Mouse (Mus musculus): ENCODE measurements around the gene Trim43a.
A peak's percentile ranks its signal among the peaks of the same experiment; 100 is the strongest.
"Not testable (repeated sequence)": the region's sequence is repeated elsewhere in the genome, so short reads cannot be mapped to it uniquely, and the experiment has no call there.

The Trim43a gene

DNA sequence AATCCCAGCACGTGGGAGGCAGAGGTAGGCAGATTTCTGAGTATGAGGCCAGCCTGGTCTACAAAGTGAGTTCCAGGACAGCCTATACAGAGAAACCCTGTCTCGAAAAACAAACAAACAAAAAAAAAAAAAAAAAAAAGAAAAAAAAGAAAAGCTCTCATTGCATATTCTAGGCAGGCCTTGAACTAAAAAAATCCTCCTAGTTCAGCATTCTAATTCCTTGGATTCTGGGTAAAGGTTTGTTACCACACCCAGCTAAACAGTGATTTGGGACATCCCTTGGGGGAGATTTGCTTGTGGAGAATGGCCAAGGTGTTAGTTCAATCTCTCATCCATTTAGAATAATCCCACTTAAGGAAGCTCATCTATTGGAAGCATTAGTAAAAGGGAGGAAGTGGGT is at the start of gene Trim43a:
Gene Trim43a, plus strand, starts transcription at position 301 of the 400 bp plus-strand sequence.
- not testable (repeated sequence) for DNase-seq (ENCODE audit: low spot score)

DNA sequence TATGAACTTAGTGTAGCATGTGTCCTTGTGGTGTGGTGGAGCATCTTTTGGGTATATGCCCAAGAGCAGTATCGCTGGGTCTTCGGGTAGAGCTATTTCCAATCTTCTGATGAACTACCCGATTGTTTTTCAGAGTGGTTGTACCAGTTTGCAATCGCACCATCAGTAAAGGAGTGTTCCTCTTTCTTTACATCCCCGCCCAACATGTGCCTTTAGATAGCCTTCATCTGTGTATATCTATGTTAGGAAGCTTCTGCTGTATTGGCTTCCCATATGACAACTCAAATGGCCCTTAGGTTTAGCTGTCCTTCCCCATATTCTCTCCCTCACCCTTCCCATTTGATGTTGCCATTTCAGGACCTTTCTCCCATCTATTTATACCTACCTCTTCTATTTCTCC is 46.6 kb upstream of the Trim43a start:
- no peak for DNase-seq (ENCODE audit: low spot score)

DNA sequence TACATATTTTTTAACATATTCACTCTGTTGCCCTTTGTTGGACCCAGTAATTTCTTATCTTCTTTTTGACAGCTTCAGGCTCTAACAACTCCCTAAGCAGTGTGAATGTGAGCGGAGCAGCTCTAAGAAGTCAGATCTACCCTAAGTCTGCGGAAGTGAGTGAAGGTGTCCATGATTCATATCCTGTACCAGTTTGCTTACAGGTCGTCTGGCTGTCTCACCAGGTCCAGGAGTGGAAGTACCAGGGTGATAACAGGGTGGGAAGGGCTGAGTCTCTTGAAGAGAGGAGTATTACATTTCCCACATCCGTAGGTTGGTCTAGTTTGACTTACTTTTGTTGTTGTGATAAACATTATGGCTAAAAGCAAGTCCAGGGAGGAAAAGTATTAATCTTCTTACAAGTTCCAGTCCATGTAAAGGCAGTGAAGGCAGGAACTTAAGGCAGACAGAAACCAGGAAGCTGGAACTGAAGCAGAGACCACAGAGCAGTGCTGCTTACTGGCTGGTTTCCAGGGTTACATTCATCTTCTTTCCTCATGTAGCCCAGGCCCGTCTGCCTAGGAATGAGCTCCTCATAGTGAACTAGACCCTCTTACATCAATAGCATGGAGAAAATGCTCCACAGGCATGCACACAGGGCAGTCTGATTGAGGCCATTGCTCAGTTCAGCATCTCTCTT is 41.0 kb upstream of the Trim43a start:
- DNase-seq (ENCODE audit: low spot score): no peak

DNA sequence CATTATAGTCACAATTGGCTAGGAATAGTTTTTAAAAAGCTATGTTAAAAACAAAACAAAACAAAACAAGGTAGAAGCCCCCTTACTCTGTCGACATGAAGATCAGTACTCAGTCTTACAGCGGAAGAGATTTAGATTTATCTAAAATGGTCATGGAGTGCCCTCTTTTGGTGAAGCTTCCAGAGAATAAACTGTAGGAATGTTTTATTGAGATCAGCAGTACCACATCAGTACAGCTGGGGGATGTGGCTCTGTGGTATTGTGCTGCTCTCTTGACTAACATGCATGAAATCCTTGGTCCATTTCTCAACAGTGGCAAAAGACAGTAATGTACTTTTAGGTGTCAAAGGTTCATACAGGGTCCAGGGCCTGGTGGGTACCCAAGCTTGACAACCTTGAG is 37.9 kb upstream of the Trim43a start:
- no peak for DNase-seq (ENCODE audit: low spot score)

DNA sequence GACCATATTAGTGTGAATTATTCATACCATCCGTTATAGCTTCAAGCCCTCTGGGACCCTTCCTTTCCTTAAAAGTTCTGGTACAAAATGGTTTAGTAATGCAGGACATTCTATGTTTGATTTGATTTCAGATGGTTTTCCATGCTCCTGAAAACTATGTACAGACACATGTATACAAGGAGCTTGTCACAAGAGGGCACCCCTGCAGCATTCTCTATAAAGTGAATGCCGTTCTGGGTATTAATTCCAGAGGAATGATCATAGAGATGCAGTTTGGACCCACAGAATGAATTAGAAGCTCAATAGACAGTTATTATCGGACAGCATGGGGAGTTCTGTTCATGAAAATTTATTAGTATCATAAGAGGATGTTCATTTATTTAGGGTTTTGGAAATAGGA is 35.2 kb upstream of the Trim43a start:
- DNase-seq (ENCODE audit: low spot score): no peak

DNA sequence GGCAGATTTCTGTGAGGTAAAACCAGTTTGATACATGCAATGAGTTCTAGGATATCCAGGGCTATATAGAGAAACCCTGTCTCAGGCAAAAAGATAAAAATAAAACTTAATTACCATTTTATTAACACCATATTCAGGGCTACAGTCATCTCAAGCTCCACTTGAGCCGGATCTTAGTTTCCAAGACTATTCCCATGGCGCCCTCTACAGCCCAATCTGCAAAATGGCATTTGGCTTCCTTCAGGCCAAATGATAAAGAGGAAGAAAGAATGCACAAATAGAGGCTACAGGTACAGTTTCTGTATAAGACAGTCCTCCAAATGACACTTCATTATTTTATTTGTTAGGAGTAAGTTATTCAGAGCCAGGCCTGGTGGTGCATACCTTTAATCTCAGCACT is 34.5 kb upstream of the Trim43a start:
- DNase-seq (ENCODE audit: low spot score): no peak

DNA sequence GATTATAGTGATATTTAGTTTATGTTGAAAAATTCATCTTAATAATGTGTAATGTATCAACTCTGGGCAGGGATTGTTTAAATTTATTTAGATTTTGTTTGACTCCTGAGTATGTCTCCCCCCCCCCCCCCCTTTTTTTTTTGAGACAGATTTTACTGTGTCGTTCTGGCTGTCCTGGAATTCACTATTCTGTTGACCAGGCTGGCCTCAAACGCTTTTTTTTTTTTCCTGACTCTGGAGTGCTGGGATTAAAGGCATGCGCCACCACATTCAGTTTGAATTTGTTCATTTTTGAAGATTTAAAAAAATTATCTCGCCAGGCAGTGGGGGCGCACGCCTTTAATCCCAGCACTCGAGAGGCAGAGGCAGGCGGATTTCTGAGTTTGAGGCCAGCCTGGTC is 34.0 kb upstream of the Trim43a start:
- DNase-seq (ENCODE audit: low spot score): no peak

DNA sequence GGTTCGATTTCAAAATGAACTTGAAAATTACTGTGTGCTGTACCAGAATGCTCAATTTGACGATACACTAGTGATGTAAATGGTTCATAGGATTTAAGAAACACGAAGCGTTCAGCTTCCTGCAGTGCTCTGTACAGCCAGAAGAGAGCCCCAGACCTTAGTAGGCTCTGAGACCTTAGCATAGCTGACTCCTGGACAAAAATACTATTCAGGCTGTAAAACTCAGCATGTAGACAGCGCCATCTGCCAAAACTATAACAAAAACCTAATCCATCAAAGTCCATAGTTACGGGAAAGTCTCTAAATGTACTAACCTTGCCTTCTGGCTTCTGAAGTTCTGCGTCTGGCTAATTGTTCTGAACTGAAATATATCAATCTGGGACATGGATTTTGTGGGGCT is 33.4 kb upstream of the Trim43a start:
- peak; percentile 29 for DNase-seq (ENCODE audit: low spot score)

DNA sequence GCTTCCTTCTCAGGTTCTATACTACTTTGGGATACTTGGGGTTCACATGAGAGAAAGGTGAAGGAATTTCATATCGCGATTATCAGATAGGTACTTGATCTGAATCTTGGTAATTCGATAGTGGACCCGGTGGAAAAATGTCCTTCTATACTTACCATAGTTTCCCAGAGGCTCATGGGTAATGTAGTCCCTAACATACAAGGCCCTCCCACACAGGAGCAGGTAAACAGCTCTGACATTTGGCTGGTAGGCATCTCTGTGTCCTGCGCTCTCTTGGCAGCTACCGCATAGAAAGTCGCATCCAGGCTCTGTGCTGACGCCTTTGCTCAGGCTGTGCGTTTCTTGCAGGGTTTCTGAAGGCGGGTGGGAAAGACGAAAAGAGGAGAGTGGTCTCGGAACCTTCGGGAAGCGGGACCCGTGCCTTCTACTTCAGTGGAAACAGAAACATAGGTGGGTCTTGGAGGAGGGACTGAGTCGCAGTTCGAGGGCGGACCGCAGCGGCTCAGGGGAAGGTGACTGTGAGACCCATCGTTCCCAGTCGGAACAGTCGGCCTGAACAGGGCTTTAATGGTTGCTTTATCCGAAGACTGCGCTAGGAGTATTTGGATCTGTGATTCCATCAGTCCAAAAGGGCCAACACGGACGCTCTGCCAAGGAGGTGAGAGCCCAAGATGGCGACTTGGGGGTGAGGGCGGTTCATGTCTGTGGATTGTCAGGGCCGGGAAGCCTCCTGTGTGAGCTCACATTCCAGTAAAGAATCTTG is 32.7 kb upstream of the Trim43a start, which contains the start of gene Zfp949:
Gene Zfp949, plus strand, starts transcription at position 170 of the 763 bp plus-strand sequence.
- DNase-seq (ENCODE audit: low spot score): peak; percentile 92

DNA sequence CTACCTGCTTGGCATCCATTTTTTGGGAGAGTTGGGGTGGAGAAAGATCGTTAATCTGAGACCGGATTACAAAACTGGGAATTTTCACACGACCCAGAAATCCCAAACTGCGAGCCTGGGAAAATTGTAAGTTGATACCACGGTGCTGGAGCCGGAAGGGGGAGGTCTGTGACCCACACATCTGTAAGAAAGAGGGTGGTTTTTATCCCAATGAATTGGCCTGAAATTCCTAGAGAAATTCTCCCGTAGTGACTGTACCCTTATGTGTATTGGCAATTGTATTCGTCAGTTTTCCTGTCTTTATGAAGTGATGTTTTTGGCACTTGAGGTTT is 32.1 kb upstream of the Trim43a start:
- DNase-seq (ENCODE audit: low spot score): no peak

DNA sequence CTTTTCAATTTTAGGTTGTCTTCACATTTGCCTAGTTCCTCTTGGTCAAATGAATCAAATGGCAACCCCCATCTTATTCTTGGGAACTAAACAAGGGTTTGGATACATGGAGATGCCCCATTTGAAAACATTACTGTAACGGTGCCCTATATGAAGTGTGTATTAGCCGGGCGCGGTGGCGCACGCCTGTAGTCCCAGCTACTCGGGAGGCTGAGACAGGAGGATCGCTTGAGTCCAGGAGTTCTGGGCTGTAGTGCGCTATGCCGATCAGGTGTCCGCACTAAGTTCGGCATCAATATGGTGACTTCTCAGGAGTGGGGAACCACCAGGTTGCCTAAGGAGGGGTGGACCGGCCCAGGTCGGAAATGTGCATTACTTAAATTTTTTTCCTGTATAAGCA is 27.6 kb upstream of the Trim43a start:
- DNase-seq (ENCODE audit: low spot score): no peak

DNA sequence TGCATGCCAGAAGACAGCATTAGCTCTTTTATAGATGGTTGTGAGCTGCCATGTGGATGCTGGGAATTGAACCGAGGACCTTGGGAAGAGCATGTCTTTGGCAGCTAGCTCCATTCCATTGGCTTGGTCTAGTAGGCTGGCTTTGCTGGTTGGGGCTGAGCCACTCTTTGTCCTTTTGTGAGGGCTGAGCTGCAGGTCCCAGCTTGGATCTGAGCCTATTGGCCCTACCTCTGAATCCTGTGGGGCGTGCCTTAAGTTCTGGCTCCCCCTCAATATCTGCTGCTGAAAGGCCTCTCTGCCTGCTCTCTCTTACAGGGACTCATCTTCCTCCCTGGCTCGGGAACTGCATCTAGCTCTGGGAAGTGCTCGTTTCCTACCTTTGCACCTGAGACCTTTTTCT is 22.5 kb upstream of the Trim43a start:
- DNase-seq (ENCODE audit: low spot score): no peak

DNA sequence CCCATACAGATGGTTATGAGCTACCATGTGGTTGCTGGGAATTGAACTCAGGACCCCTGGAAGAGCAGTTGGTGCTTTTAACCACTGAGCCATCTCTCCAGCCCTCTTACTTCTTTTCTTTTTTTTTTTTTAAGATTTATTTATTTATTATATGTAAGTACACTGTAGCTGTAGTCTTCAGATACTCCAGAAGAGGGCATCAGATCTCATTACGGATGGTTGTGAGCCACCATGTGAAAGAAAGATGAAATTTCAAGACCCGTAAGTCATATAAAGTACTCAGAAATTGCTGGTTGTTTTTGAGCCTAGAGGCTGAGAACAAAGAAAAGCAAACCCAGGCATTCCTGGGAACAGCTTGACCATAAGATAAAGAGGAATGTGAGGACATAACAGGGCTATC is 19.2 kb upstream of the Trim43a start:
- DNase-seq (ENCODE audit: low spot score): not testable (repeated sequence)

DNA sequence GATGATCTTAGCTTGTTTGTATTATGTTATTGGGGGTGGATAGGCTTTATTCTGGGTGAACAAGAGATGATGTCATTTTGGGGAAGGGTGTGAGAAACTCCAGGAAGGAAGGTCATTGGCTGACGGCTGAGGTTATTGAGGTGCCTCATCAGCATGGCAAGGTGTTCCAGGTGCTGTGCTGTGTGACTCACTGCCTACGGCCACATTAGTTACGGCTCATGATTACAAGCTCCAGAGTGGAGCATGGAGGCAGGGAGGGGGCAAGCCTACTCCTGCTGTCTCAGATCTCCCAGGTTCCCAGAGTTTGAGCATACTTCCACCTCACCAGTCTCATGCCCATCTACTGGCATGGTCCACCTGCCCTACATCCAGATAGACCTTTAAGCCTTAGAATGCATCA is 10.2 kb upstream of the Trim43a start:
- not testable (repeated sequence) for DNase-seq (ENCODE audit: low spot score)

DNA sequence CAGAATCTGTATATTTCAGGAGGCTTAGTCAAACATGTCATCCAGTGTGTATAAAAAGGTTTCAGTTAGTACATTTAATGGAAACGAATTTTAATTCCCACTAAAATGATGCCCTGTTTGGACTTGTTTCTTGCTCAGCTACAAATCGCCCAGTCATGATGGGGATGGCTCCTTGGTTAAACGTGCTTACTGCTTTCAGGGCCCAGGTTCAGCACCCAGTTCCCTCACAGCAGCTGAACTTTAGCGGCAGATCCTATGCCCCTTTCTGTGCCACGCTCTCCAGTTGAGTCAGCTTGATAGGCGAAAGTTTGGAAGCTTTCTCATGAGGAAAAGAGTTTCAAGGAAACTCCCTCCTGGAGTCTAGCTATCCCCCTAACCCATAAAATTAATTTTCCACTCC is 13.0 kb downstream of the Trim43a start:
- not testable (repeated sequence) for DNase-seq (ENCODE audit: low spot score)

DNA sequence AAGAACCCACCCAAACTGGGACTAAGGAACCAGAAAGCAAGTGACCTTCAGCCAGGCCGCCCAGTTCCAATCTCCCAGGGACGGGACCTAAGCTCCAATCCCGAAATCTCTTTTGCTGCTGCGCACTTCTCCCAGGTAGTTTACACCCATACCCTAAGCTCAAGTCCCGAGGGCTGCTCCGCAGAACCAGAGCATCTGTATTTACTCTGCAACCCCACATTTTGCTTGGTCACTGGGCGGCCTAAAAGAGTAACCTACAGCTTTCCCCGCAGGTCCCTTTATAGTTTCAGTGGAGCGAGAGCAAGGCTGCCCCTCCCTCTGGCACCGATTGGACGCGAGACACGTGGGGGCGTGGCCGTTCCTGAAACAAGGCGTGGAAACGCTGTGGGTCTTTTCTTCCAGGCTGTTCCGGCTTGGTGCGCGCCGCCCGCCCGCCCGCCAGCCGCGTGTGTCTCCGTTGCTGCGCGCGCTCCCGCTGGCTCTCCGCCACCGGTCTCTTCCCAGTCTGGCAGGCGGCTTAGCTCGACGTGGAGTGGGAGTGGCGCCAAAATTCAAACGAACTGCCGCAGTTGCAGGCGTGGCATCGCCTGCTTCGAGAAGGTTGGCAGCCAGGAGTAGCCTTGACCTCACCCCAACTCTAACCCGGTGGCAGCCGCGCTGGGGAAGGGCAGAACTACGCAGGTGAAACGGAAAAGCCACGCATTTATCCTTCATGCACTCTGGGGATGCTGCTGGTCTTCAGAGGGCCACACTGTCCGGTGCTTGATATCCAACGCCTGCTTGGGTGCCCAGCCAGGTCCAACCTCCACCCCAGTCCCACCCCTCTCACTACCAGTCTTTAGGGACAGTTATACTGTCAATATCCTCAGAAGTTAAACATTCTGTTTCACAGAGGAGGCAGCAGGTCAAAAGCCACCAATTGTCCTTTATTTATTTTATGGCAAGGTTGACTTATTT is 18.8 kb downstream of the Trim43a start:
- DNase-seq (ENCODE audit: low spot score): peak; percentile 92

DNA sequence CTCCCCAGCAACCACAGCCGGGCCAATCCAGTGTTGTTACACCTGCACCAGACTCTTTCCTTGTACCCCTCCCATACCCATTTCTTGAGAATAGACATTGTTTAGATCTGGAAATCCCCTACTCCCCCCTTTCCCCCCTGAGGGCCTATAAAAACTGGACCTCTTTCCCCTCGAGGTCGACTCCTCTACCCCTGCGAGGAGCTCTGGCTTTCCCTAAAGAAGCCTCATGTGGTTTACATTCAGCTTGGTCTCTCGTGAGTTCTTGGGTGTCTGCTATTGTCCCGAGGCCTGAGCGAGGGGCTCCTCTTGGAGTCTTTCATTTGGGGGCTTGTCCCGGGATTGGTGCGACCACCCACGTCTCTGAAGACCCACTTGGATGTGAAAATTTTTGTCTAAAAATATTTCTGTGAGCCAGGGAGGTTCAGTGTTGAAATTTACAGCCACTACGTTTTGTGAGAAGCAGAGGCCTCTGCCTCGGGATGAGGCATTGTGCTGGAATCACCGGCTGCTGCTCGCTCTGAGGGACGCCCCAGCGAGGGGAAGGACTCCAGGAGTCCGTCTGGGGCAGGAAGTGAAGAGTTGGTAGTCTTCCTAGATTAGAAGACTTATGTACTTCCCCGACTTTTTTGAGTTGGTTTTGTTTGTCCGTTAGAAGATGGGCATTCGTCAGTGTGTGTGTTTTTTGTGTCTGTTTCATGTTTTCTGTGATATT is 45.3 kb downstream of the Trim43a start:
- DNase-seq (ENCODE audit: low spot score): not testable (repeated sequence)

DNA sequence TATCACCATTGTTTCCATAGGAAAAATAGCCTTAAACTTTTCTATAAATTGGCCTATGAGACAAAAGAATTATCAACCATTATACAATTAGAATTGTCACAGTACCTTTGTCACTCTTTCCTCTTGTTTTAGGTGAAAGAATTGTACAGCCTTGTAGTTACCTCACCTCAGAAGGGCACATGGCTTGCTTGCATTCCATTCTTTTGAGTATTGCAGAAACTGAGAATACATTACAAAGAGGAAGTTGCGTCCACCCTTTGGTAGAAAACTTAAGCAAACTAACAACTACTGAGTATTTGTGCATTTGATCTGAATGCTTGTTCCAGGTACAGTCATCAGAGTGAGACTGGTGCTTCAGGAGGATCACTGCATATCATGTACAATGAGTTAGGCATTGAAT is 57.4 kb downstream of the Trim43a start:
- DNase-seq (ENCODE audit: low spot score): not testable (repeated sequence)
